Mouse (Mus musculus) heart, adult 8-10 months (tissue): ENCODE results near the gene Ddx39. TPM values are rescaled to one million over a fixed set of nuclear protein-coding genes. Genes with fewer than 3 reads are reported as not detected.

Source experiments
- DNase-seq: peaks from one replicate; pipeline ENCODE4 v3.0.0; 2022; ENCODE audit warnings: low spot score
- total RNA-seq, 4 experiments: library from RNA; stranded (reverse); gene quantifications; 2 replicates each; pipeline ENCODE4 v1.2.4; 2022

Gene Ddx39
- total RNA-seq, 4 experiments from 2014 or later, result 14.2 to 17.0 (median 15.4) TPM

DNA sequence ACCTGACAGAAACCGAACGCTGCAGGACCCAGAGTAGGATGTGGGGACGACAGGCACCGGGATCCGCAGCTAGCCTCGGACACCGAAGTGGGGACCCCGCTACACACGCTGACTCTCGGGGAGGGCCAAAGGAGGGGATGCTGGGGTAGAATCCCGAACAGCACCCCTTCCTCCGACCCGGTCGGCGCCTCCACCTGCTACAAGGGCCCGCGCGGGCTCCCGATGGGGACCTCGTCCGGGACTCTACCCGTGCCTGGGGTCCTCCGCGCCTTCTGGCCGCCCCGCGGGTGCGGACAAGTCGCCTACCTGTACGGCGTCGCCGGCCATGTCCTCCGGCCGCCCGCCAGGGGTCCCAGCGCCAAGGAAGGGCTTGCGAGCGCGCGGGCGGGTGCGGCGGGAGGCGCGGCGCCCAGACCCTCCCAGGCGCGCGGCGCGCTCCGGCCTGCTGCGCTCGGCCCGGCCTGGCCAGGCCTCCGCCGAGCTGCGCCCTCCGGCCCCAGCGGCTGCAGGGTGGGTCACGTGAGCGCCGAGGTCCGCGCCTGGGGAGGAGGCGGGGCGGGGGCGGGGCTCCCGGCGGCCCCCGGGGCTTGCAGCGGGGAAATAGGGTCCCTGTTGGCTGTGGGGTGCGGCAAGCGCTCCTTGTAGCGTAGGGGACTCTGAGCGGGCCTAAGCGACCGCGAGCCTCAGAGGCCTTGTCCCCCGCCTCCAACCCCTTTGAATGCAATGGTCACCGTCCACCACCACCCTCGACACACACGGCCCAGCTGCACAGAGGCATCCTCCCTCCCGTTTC lies 16.1 kb upstream of the Ddx39 start, which contains the start of gene Pkn1:
Gene Pkn1 (minus strand): TSS at position 519 of the 793 bp plus-strand sequence.
- DNase-seq, result peak; percentile 68

DNA sequence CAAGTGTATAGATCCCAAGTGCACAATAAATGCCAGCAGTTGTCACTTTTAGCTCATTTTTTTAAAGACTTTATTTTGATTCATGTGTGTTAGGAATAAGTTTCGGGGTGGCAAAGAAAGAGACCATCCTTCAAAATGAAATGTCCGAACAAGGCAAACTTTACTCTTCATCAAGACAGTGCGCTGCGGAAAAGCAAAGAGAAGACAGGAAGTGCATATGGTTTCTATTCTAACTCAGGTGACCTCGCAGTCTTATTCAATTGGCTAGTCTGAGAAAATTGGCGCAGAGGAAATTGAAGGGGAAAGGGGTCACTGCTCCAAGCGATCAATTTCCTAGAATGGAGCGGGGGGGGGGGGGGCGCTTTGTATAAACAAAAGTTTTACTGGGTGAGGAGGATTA lies 15.4 kb upstream of the Ddx39 start:
- DNase-seq, result no peak

DNA sequence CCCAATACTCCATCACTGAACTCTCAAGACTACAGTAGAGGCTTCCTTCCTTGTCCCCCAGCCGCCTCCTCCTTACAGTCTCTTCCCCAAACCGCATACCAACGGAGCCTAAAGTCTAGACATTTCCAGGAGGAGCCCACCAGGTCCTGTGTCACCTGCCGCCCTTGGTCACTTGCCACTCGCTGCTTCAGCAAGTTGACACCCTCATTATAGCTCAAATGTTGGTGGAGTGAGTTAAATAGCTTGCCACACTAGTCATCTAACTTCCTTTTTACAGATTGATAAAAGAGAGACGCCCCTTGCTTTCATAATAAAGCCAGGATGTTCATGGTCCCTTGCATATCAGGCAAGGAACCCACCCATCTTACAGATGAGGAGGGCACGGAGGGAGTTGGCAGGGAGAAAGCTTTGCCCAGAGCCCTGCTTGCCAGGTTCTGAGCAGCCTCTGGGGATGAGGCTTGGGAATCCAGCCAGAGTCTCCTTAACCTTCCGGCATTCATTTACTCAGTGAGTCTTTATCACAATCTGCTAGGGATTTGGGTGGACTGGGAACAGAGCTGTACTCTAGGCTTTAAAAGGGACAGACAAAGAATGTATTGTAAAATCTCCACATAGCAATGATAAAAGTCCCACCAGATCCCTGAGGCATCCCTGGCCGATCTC lies 14.4 kb upstream of the Ddx39 start:
- DNase-seq, result no peak

DNA sequence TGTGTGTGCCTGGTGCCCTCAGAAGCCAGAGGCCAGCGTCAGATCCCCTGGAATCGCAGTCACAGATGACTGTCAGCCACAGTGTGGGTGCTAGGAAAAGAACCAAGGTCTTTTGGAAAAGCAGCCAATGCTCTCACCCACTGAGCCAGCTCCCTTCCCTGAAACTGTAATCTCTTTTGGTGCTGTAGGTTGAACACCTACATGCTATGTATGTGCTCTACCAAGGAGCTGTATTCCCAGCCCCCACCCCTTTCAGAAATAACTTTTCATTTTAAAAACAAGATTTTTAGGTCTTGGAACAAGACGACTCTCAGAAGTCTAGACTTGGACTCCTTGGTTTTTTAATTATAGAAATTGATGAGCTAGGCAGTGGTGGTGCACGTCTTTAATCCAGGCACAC lies 11.6 kb upstream of the Ddx39 start:
- DNase-seq, result no peak

DNA sequence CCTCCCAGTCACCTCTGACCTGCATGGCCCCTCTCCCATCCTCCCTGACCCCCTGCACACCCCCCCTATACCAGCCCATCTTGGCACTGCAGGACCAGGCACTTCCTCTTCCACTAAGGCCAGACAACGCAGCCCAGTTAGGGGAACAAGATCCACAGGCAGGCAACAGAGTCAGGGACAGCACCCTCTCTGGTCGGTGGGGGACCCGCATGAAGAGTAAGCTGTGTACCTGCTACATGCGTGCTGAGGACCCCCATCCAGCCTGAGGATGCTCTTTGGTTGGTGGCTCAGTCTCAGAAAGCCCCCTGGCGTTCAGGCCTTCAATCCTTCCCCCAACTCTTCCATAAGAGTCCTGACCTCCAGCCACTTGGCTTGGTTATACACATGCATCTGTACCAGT lies 8.6 kb upstream of the Ddx39 start:
- no peak for DNase-seq

DNA sequence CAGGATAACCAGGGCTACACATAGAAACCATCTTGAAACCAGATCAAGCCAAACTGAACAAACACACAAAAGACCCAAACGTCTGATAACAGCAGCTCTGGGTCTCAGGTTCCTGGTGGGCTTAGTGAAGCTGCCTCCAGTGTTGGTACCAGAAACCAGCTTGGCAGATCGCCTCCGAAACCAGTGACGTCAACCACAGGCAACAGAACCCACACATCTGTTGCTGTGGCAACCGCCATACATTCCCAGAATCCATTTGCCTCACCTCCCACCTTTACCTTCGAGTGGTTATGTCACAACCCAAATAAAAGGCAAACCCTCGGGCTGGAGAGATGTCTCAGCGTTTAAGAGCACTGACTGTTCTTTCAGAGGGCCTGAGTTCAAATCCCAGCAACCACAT lies 7.4 kb upstream of the Ddx39 start:
- no peak for DNase-seq

DNA sequence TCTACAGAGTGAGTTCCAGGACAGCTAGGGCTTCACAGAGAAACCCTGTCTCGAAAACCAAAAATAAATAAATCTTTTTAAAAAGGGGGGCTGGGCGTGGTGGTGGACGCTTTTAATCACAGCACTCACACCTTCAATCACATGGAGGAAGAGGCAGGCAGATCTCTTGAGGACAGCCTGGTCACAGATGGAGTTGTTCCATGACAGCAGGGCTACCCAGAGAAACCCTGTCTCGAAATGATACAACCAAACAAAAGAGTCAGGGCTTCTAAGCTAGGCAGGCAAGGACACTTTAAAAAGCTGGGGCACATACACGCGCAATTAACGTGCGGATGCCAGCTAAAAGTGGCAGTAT lies 324 bp upstream of the Ddx39 start:
- no peak for DNase-seq

DNA sequence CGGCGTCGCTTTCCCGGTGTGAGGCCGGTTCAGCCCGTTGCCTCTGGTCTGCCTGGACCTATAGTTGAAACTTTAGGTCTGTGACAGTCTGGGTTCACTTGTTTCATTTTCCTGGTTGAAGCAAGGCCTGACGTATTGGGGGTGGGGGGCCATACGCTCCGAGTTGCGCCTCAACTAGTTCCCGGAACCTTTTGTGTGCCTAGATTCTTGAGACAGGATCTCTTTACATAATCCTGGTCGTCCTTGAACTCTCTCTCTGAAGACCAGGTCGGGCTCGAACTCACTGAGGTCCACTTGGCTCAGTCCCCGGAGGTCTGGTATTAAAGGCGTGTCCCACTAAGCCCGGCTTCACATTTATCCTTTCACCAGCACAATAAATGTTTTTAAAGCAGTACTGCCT lies 794 bp downstream of the Ddx39 start:
- no peak for DNase-seq

DNA sequence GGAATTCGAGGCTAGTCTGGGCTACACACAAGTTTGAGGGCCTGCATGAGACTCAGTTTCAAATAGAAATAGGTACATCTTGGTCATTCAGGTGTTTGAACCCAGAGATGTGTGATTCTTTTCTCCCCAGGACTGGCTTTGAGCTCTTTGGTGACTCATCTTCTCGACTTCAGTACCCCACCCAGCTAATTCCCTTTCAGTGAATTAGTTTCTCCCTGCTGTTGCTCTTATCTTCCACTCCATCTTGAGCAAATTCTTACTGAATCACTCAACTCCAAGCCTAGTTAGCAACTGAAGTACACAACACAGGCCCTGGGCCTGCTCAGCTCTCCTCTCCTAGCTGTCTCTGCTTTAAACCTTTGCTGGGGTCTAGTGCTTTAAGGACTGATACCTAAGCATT lies 1.6 kb downstream of the Ddx39 start:
- DNase-seq, result no peak

DNA sequence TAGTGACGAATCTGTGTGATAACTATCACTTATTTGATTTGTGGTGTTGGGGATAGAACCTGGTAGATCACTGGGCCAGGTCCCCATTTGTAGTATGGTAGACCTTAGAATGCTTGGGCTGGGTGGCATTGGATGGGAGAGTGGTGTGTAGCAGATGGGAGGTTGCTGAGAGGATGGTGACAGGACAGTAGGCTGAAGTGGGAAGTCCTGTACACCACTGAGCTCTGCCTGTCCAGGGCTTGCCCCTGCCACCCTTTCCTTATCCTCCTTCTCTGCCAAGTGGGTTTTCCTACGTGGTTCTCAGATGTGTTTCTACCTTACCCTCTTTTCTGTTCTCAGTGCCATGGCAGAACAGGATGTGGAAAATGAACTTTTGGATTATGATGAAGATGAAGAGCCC lies 4.1 kb downstream of the Ddx39 start:
- DNase-seq, result no peak

DNA sequence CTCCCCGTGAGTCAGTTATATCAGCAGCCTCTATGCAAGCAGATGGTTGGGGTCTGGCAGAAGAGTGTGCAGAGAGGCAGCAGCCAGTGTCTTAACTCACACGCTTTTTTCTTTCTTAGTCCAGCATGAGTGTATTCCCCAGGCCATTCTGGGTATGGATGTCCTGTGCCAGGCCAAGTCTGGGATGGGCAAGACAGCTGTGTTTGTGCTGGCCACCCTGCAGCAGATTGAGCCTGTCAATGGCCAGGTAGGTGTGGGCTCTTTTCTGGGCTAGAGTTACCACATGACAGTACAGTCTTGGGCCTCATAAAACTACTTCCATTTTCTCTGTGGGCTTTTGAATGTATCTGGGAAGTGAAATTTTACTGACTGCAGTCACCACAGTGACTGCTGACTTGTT lies 4.7 kb downstream of the Ddx39 start:
- DNase-seq, result no peak

DNA sequence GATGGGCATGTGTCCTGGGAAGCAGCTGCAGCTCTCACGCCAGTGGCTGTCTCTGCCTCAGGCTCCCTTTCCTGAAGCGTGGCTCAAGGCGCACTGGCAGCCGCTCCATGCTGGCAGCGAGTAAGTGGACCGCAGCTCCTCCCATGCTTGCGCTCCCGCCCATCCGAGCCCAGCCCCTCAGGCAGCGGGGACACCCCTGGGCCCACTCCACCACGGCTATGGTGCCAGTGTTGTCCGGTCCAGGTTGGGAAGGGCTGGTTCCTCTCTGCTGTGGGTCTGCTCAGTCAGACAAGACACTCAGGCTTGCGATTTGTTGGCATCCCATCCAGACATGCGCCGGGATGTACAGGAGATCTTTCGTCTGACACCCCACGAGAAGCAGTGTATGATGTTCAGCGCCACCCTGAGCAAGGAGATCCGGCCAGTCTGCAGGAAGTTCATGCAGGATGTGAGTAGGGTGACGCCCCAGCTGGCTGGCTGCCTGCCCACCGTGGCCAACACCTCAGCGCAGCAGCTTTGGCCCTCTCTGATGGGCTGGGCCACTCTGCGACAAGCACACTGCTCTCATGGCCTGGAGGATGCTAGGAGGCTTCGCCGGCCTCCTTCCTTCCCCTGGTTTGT lies 6.5 kb downstream of the Ddx39 start:
- peak; percentile 84 for DNase-seq

DNA sequence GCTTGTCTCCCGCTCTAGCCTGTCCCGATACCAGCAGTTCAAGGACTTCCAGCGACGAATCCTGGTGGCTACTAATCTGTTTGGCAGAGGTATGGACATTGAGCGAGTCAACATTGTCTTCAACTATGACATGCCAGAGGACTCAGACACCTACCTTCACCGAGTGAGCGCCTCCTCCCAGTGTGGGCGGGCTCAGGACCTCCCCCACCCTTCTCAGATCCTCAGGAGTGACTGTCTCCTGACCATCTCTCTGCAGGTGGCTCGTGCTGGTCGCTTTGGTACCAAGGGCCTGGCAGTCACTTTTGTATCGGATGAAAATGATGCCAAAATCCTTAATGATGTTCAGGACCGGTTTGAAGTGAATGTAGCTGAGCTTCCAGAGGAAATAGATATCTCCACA lies 7.7 kb downstream of the Ddx39 start:
- no peak for DNase-seq

DNA sequence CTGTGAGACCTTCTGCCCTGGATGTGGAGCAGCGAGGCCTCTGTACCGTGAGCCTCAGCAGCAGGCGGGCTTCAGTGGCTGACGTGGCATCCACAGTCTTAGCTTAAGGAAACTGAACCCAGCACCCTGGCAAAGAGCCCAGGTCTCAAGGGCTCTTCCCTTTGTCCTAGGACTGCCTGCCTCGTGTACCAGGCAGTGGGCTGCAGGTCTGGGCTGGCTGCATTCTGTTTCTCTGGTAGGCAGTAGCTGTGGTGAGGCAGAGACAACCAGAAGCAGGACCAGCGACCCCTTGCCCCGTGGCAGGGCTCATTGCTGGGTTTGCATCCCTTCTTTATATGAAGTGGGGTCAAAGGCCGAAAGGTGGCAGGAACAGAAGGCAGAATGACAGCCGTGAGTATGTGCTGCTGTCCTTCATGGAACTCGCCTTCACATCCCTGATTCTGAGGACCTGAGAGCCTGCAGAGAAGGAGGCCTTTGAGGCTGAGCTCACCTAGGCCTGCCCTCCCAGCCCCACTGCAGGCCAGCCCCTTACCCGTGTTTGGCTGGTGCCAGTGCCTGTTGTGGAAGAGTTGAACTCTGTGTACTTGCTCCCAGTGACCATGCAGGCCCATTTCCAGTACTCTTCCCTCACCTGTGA lies 8.6 kb downstream of the Ddx39 start:
- DNase-seq, result no peak

DNA sequence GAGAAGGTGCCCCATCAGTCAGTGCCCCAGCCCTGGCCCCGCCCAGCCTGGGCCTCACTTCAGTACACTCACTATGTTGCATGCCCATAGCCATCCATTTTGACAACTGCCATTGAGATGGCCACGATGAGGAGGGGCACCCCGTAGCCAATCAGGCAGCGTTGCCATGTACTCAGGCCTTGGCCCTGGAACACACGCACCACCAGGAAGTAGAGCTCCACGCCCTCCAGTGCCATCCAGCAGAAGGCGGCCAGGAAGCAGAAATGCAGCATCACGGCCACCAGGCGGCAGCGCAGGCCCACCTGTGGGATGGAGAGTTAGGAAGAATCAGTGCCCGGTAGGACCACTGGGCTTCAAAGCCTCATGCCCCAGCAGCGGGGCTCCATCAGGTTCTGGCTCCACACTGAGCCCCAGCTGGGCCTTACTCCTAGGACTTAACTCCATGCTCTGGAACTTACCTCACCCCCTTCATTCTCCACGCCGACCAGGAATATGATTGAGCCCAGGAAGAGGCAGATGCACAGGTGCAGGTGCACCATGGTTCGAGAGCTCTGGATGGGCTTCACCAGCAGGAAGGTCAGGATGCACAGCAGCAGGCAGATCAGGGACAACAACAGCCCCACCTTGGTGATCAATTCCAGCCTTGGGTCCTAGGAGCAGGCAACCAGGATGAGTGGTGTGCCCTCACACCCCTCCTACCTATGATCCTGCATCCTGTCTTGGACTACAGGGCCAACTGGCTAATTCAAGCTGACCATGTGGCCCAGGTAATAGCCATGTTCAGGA lies 9.9 kb downstream of the Ddx39 start:
- peak; percentile 75 for DNase-seq

DNA sequence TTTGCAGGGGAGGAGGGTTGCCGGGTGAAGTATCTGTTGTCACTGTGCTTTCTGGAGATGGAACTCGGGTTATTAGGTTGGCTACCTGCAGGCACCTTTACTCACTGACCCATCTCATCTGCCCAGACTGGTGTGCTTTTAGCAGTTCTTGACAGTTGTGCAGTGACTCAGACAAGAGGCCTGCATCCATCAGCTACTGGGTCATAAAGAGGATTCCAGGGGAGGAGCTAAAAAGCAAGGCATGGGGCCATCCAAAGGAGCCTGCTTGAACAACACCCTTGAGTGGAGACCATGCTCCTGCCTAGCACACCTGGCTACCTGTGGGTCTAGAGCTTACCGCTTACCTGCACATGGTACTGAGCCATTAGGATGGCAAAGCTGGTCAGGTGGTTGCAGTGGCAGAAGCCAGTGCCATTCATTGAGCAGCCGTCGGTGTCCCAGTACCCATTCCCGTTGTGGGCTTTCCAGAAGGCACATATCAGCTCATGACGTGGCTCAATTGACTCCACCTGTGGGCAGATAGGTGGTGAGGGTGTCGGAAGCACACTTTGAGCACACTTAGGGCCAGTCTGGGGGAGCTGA lies 10.6 kb downstream of the Ddx39 start:
- DNase-seq, result no peak

DNA sequence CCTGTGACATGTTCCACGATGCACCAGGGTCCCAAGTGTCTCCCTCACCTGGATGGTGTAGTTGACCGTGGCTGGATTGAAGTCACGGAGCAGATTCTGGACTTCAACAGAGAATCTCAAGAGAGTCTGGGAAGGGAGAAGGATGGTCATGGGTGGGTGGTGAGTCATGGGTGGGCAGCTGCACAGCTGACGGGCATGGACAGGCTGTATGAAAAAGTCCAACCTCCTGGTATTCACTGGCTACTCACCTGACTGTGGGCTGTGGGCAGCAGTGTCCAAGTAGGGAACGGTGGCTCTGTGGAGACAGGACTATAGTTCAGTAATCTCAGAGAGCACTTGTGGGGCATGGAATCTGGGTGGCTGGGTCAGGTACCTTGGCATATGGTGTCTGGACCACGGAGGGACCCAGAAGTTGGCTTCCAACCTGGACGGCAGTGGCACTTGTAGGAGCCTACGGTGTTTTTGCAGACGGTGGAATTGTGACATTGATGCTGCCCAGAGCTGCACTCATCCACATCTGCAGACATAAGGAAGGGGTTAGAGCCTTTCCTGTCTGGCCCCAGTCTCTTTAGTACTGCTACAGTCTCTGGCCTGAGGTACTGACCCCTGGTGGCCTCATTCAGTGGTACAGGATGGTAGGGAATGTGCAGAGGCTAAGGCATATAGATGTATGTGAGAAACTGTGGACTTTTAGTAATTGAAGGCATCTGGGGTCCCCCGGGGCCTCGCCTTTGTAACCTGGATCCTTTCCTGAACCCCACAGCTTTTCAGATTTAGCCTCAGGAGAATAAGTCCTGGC lies 14.2 kb downstream of the Ddx39 start:
- DNase-seq, result no peak

DNA sequence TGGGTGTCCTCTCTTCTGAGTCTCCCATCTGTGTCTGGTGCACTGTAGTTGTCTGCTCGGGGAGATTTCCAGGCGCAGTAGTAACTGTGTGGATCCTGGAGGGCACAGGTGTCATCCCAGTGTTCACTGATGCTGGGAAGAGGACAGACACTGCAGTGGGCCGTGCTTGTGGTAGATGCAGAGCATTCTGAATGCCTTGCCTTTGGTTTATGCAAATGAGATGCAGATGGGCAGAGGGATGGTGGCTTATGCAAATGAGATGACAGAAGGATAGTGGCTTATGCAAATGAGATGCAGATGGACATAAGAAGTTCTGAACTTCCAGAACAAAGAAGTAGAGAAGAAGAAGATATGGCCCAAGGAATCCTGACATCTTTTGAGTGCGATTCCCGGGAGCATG lies 16.9 kb downstream of the Ddx39 start:
- no peak for DNase-seq

DNA sequence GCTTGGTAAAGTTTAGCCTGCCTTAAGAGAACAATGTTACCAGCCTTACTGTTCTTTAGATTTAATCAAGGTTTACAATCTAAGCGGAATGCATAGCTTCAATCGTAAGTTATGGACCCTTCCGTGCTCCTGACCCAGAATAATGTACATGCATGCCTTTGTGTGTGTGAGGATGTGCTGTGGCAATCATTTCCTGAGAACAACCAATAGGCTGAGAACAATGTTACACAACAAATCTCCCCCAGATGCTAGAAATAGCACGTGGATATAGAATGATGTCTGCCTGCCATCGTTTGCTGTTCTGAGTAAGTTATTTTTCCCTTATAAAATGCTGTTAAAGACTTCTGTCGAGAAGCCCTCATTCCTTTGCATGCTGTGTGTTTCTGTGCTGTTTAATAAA lies 17.9 kb downstream of the Ddx39 start:
- no peak for DNase-seq

DNA sequence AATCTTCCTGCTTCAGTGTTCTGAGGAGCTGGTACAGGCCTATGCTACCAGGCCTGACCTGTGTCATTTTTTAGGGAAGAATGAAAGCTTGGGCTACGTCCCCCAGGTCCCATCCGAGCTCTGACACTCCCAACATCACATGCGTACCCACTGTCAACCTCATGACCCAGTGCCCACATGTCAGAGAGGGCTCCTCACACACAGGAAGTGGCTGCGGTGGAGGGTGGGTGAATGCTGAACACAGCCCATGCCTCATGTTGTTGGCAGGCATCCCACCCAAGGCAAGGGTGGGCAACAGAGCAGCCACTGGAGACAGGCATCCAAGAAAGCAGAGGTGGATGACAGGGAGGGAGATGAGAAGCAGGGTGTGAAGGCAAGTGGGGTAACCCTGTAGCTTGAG lies 21.7 kb downstream of the Ddx39 start:
- DNase-seq, result no peak

DNA sequence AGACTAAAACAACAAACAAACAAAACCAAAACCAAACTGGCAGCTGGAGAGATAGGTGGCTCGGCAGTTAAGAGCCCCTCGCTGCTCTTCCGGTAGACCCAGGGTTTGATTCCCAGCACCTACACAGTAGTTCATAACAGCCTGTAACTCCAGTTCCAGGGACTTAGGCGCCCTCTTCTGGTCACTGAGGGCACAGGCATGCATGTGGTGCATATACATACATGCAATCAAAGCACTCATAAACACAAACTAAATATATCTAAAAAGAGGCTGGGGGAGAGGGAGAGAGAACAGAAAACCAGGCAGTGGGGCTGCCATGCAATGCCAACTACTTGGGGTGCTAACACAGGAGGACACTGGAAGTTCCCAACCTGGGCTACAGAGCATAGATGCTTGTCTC lies 22.4 kb downstream of the Ddx39 start:
- DNase-seq, result no peak
